Mouse (Mus musculus): ENCODE measurements at regions not wholly inside any gene's neighbourhood (a gene's known extent, or its start where the extent isn't known, plus 50 kb on each side); places are given as distances from the start of the nearest gene placed in this dataset.

GRCm38 (mm10) chr1:45575131-45575530 lies 72.0 kb upstream of the Col5a2 start:
- peak; percentile 3 to 9 for DNase-seq

DNA sequence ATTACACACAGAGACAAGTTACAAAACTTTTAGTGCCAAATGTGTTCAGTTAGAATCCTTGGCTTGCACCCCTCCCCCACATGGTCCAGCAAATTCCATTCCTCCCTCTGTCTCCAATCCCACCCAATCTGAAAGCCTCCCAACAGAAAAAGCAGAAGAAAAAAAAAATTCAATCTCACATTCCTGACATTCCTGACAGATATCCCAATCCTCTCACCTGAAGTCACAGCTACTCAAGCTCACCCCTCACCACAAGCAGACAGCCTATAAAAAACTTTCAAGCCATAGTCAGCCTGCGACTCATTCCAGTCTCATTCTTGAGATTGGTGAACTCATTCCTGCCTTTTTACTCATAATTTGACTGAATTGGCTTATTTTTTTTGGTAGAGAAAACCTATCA lies 77.4 kb upstream of the Col5a2 start:
- DNase-seq, result no peak

GRCm38 (mm10) chr1:45587351-45588025 lies 84.4 kb upstream of the Col5a2 start:
- DNase-seq, result peak; percentile 10 to 12

DNA sequence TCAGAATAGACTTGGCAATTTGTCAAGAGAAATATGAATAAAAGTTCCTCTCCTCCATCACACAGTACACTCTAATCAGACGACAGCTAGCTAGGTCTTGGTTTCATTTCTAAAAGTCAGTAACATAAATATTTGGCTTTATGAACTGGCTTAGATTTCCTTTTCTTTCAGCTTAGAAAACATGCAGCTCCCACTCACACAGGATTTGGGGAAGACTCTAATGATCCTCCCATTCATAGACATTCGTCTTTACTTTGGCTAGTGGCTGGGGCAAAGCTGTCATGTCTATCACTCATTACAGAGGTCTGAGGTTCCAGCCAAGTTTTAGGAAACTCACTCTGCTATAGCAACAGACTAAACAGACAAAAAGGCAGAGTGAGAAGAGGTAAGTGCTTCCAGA lies 94.2 kb upstream of the Col5a2 start:
- no peak for DNase-seq

DNA sequence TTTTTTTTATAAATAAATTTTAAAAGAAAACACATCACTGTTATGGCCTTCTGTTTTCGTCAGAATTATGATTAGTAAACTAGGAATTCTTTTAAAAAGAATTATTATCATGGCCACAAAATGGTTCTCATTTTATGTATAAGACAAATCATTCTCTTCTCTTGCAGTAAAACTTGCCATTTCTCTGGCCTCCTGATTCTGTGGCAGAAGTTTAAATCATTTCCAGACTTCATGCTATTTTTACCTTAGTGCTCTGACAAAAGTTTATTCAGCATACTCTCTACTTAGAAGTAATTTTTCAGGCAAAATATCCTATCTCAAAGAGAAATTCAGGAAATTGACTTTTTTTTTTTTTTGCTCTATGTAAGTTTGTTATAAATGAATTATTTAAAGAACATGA lies 96.3 kb upstream of the Col5a2 start:
- no peak for DNase-seq

GRCm38 (mm10) chr1:45600011-45600410 lies 96.9 kb upstream of the Col5a2 start:
- no peak for DNase-seq

- no peak for DNase-seq
Measured at GRCm38 (mm10) chr1:45605571-45605970, 102.5 kb upstream of the Col5a2 start.

- no peak for DNase-seq
Measured at GRCm38 (mm10) chr1:45608316-45608715, 105.2 kb upstream of the Col5a2 start.

GRCm38 (mm10) chr1:45619008-45619407 lies 115.9 kb upstream of the Col5a2 start:
- no peak for DNase-seq

- DNase-seq, result no peak
Measured at GRCm38 (mm10) chr1:45625921-45626320, 122.8 kb upstream of the Col5a2 start.

DNA sequence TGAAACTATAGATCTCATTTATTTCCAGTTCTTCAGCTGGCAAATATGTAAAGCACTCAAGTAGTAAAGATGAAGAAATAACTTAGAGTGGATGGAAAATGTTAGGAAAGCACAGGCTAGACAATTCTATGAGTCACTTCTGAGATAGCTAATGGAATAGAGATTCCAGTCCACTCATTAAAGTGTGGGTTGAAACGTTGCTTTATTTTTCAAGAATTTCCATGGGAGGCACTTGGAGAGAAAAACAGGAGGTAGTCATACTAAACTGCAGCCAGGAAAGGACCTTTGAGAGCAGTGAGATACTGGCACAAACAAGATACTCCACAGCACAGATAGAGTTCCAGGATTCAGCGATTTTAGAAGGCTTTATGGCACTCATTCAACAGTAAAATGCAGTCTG lies 123.7 kb upstream of the Col5a2 start:
- DNase-seq, result no peak

DNA sequence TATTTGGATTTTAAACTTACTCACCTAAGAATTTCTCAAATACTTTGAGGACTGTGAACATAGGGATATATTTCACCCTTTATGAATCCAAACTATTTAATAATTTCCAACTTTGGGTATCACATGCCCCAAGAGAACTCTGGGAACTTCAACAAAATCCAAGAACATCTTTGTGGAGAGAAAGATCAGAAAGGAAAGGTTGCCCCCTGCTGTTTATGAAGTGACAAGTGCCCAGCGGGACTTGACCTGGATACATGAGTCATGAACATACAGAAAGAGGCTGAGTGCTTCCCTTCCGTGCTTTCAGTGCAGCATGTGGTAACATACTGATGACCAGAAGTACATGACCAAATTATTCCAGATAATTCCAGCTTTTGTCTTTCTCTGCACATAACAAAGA lies 124.8 kb upstream of the Col5a2 start:
- peak; percentile 23 to 39 for DNase-seq

GRCm38 (mm10) chr1:45647301-45647700 lies 144.2 kb upstream of the Col5a2 start:
- DNase-seq, result no peak

GRCm38 (mm10) chr1:45653248-45653647 lies 141.7 kb upstream of the Wdr75 start:
- DNase-seq, result no peak

- DNase-seq, result no peak
Measured at GRCm38 (mm10) chr1:45663882-45664520, 131.0 kb upstream of the Wdr75 start.

DNA sequence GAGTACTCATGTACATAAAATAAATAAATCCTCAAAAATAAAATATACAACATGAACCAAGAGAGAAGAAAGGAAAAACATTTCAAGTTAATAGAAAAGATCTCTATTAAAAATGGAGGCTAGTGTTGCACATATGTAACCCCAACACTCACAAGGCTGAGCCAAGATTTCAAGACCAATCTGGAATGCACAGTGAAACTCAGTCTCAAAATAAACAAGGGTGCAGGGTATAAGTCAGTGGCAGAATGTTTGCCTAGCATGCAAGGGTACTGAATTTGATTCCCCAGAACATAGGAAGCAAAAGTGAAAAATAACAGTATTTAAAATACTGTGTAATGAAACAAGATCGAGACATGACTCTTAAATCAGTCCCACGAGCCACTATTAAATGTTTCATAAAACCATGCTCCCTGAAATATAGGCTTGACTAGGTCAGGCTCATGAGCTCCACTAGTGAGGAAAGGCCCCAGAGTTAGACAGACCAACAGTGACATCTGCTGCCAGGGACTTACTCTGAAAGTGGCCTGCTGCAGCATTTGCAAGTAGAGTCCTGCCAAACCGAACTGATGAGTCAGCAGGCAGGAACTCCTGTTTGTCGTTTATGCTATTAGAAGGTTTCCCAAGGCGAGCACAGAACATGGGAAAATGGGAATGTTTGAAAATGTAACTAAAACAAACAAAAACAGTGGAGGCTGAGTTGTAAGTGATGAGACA lies 122.4 kb upstream of the Wdr75 start:
- DNase-seq, result peak; percentile 61 to 69

GRCm38 (mm10) chr1:45675771-45676439 lies 119.1 kb upstream of the Wdr75 start:
- DNase-seq, result no peak

GRCm38 (mm10) chr1:45679964-45680709 lies 114.8 kb upstream of the Wdr75 start:
- no peak for DNase-seq

DNA sequence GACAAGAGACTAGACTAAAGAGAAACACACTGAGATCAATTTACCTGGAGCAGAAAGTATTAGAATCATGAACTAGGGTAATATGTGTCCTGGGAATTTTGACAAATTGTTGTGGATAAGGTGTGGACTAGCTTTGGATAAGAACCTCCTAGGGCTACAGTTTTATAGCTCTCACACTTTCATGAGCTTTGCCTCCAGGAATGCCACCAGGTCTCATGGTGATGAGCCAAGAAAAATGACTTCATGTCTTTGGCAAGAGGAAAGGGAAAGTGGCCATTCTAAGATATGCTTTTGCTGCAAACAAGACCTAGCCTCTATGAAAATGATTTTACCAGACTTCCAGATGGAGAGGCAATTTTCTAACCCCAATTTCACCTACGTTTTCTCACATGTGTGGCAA lies 94.1 kb upstream of the Wdr75 start:
- DNase-seq, result peak; percentile 8 to 29

- no peak for DNase-seq
Measured at GRCm38 (mm10) chr1:45701516-45701915, 93.5 kb upstream of the Wdr75 start.

DNA sequence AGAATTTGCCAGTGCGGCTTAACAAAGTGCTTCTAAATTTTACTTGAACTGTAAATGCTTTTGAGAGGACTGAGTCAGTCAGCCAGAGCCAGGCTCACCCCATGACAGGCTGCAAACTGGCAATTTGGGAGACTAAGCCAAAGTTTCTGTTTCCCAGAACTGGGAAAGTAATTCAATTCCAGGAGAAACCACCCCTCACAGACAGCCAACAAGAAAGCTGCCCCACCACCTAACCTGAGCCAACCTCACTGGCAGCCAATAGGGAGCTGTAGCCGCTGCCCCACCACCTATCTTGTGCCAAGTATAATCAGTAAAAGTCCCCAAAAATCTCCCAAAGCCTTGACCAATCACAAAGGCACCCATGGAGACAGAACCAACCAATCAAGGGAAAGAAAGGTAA lies 71.6 kb upstream of the Wdr75 start:
- peak; percentile 6 to 14 for DNase-seq

DNA sequence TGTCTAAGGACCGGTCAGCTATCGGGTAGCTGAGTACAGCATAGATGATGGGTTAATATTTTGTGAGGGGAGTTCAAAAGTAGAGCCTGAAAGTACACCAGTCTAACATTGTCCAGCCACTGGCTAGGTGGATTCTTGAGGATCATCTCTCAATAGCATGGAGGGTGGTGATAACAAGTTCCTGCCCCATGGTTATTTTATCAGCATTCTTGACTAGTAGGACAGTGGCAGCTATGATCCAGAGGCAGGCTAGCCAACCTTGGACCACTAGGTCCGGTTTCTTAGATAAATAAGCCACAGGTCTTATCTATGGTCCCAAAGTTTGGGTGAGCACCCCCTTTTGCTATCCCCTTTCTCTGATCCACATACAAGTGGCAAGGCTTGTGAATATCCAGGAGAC lies 62.0 kb upstream of the Wdr75 start:
- DNase-seq, result no peak

DNA sequence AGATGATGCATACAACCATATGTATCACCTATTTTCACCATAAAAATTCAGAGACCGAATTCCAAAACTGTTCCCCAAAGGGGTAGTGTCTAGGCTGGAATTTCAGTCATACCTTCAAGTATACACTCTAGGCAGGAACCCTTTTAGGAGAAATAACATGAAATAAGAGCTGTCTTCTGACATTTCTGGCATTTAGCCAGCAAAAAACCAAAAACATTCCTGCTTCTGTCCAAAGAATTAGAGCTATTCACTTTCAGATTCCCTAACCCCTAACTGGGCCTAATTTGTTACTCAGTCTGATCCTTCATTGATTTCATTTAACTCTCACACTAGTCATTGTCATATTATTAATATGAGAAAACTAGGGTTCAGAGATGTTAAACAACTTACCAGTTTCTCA lies 49.8 kb upstream of the Wdr75 start:
- no peak for DNase-seq

Data from cerebellum, postnatal 10 days (tissue).